Mouse (Mus musculus): Measurements from ENCODE around the gene Unc5b. TPM values are rescaled to one million over a fixed set of nuclear protein-coding genes. Genes with fewer than 3 reads are reported as not detected.

The Unc5b gene
- polyA plus RNA-seq (2012): not detected in 2 replicates

GRCm38 (mm10) chr10:60831379-60831778, at the start of gene Unc5b:
Gene Unc5b (minus strand): TSS chr10:60831581.
- TF ChIP-seq GATA1 (IDR thresholded peaks at IDR 0.05; ENCODE audit: low read length): no peak

- no peak for TF ChIP-seq GATA1 (IDR thresholded peaks at IDR 0.05; ENCODE audit: low read length)
Measured at GRCm38 (mm10) chr10:60879817-60880216, 48.4 kb upstream of the Unc5b start.

GRCm38 (mm10) chr10:60877075-60877474, 45.7 kb upstream of the Unc5b start:
- TF ChIP-seq GATA1 (IDR thresholded peaks at IDR 0.05; ENCODE audit: low read length): no peak

- no peak for TF ChIP-seq GATA1 (IDR thresholded peaks at IDR 0.05; ENCODE audit: low read length)
Measured at GRCm38 (mm10) chr10:60875011-60875410, 43.6 kb upstream of the Unc5b start.

GRCm38 (mm10) chr10:60863318-60863717, 31.9 kb upstream of the Unc5b start:
- TF ChIP-seq GATA1 (IDR thresholded peaks at IDR 0.05; ENCODE audit: low read length): no peak

GRCm38 (mm10) chr10:60862477-60863293, 31.3 kb upstream of the Unc5b start:
- no peak for TF ChIP-seq GATA1 (IDR thresholded peaks at IDR 0.05; ENCODE audit: low read length)

- no peak for TF ChIP-seq GATA1 (IDR thresholded peaks at IDR 0.05; ENCODE audit: low read length)
Measured at GRCm38 (mm10) chr10:60838816-60839215, 7.4 kb upstream of the Unc5b start.

- TF ChIP-seq GATA1 (IDR thresholded peaks at IDR 0.05; ENCODE audit: low read length): no peak
Measured at GRCm38 (mm10) chr10:60834949-60835348, 3.6 kb upstream of the Unc5b start.

GRCm38 (mm10) chr10:60832664-60833173, 1.3 kb upstream of the Unc5b start:
- no peak for TF ChIP-seq GATA1 (IDR thresholded peaks at IDR 0.05; ENCODE audit: low read length)

- no peak for TF ChIP-seq GATA1 (IDR thresholded peaks at IDR 0.05; ENCODE audit: low read length)
Measured at GRCm38 (mm10) chr10:60830556-60831350, 628 bp downstream of the Unc5b start.

- TF ChIP-seq GATA1 (IDR thresholded peaks at IDR 0.05; ENCODE audit: low read length): no peak
Measured at GRCm38 (mm10) chr10:60830000-60830399, 1.4 kb downstream of the Unc5b start.

GRCm38 (mm10) chr10:60829071-60829470, 2.3 kb downstream of the Unc5b start:
- TF ChIP-seq GATA1 (IDR thresholded peaks at IDR 0.05; ENCODE audit: low read length): no peak

GRCm38 (mm10) chr10:60827901-60828670, 3.3 kb downstream of the Unc5b start:
- TF ChIP-seq GATA1 (IDR thresholded peaks at IDR 0.05; ENCODE audit: low read length): no peak

- TF ChIP-seq GATA1 (IDR thresholded peaks at IDR 0.05; ENCODE audit: low read length): no peak
Measured at GRCm38 (mm10) chr10:60827266-60827665, 4.1 kb downstream of the Unc5b start.

GRCm38 (mm10) chr10:60826461-60827237, 4.7 kb downstream of the Unc5b start:
- no peak for TF ChIP-seq GATA1 (IDR thresholded peaks at IDR 0.05; ENCODE audit: low read length)
